Mouse (Mus musculus): ENCODE results near the gene Tesmin. TPM values are rescaled to one million over a fixed set of nuclear protein-coding genes. Genes with fewer than 3 reads are reported as not detected.

Gene Tesmin
- 0.18 and 0.26 TPM in 2 replicates for polyA plus RNA-seq (2016; fragmentation: Nextera tagmentation; extraction: Ambion mirVana)

DNA sequence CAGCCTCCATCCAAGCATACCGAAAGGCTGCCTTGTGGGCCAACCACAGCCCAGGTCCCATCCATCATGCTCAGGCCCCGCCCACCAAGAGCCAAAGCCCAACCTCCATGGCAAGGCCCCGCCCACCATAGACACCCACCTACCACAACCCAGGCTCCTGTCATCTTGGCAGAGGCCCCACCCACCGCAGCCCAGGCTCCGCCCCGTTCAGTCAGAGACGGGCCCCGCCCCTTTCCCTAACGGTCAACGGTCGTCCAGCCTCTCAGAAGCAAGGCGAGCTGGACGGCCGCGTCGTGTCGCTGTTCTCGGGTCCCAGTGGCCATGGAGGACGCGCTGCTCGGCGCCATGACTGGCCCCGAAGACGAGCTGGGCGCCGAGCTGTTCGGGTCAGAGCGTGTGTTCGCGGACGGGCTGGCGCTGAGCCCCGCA lies at the start of gene Tesmin:
Gene Tesmin, plus strand, starts transcription at position 229 of the 429 bp plus-strand sequence.
- H3K27ac ChIP-seq (replicated peaks), result 0 out of 2 replicates have a peak within 1 kb of the TSS, but pooled peaks have one; percentile 25
- no peaks in the 10 kb centered on the region for H3K36me3 ChIP-seq
- H3K9me3 ChIP-seq, result peaks cover 6% of the 10 kb centered on the region; the same call in 1 of the 2 replicates
- H3K4me1 ChIP-seq, result peaks cover 8% of the 10 kb centered on the region; the same call in 1 of the 2 replicates
- peak within 1 kb of the TSS; percentile 43; the same call in 1 of the 2 replicates for H3K9ac ChIP-seq (replicated peaks)
- peaks cover 9% of the 10 kb centered on the region; the same call in 1 of the 2 replicates for H3K27me3 ChIP-seq
- ATAC-seq (ENCODE audit: low FRiP score, low read depth), result peak; percentile 85
- peak within 1 kb of the TSS; percentile 45 for H3K4me3 ChIP-seq
- WGBS, result 2% methylated on average over 32 of the region's 33 CpGs
- H3K4me2 ChIP-seq (replicated peaks), result peak within 1 kb of the TSS; percentile 73

DNA sequence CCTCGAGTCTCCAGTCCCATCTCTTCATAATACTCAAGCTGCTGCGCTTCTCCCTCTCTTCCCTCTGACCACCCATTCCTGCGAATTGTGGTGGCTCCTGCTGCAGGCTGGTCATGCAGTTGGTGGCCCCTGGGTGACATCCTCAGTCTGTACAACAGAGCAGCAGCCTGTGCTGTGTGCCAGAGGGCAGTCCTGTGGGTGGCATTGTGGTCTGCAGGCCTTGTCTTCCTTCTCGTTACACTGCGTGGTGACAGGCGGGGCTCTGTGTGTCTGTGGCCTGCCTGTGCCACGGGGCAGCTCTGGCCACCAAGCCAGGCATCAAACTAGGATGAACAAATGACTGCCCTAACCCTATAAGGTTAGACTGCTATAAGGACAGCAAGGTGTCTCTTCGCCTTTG lies 49.5 kb upstream of the Tesmin start:
- no peak for ATAC-seq (ENCODE audit: low FRiP score, low read depth)
- H3K4me2 ChIP-seq (replicated peaks), result no peak overlapping the region
- 90% methylated on average over 8 of the region's 8 CpGs for WGBS
- H3K4me1 ChIP-seq, result peaks cover 7% of the 10 kb centered on the region
- H3K27ac ChIP-seq (replicated peaks), result no peak overlapping the region
- H3K36me3 ChIP-seq, result no peaks in the 10 kb centered on the region
- no peaks in the 10 kb centered on the region for H3K9me3 ChIP-seq
- no peak overlapping the region for H3K9ac ChIP-seq (replicated peaks)
- H3K27me3 ChIP-seq, result no peaks in the 10 kb centered on the region
- H3K4me3 ChIP-seq, result no peak overlapping the region

DNA sequence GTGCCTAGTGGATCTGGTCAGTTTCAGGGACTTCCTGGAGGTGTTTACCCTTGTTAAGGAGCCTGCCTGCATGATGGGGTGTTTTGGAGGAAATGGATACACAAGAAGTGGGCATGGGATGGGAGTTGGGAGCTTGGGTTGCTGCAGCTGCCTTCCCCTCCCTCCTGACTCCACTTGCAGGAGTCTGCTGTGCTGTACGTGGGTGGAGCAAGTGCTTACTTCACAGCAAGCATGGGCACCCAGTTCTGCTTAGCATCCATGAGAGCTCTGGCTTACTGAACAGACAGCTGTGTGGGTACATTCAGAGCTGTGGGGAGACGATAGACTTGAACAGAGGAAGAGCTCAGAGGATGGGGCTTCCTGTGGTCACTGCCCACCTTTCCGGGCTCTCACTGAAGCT lies 47.6 kb upstream of the Tesmin start:
- no peak overlapping the region for H3K4me2 ChIP-seq (replicated peaks)

DNA sequence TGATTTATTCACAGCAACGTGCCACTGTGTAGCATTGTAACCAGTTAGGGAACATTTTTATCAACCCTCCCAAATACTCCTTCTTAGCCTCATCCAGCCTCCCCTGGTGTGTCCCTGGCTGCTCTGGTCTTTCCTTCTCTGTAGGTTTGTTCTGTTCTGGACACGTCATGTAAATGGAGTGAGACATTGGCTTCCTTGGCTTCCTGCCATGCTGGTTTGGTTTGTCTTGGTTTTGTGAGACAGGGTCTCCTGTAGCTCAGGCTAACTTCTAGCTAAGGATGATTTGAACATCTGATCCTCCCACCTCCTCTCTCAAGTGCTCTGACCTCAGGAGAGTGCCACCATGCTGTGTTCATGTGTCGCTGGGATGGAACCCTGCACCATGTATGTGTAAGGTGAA lies 44.7 kb upstream of the Tesmin start:
- H3K27me3 ChIP-seq, result no peaks in the 10 kb centered on the region
- H3K36me3 ChIP-seq, result no peaks in the 10 kb centered on the region
- no peak overlapping the region for H3K4me3 ChIP-seq
- no peak overlapping the region for H3K4me2 ChIP-seq (replicated peaks)
- H3K9ac ChIP-seq (replicated peaks), result no peak overlapping the region
- no peaks in the 10 kb centered on the region for H3K4me1 ChIP-seq
- no peak overlapping the region for H3K27ac ChIP-seq (replicated peaks)
- WGBS, result 79% methylated on average over 3 of the region's 3 CpGs
- no peak for ATAC-seq (ENCODE audit: low FRiP score, low read depth)
- H3K9me3 ChIP-seq, result peaks cover 6% of the 10 kb centered on the region; the same call in 1 of the 2 replicates

More for the DNA sequence above, 47.6 kb upstream of the Tesmin start:
- H3K9me3 ChIP-seq, result no peaks in the 10 kb centered on the region
- H3K4me3 ChIP-seq, result no peak overlapping the region
- no peak for ATAC-seq (ENCODE audit: low FRiP score, low read depth)
- 79% methylated on average over 3 of the region's 3 CpGs for WGBS
- H3K36me3 ChIP-seq, result no peaks in the 10 kb centered on the region
- no peak overlapping the region for H3K9ac ChIP-seq (replicated peaks)
- H3K27me3 ChIP-seq, result no peaks in the 10 kb centered on the region
- no peaks in the 10 kb centered on the region for H3K4me1 ChIP-seq
- no peak overlapping the region for H3K27ac ChIP-seq (replicated peaks)

DNA sequence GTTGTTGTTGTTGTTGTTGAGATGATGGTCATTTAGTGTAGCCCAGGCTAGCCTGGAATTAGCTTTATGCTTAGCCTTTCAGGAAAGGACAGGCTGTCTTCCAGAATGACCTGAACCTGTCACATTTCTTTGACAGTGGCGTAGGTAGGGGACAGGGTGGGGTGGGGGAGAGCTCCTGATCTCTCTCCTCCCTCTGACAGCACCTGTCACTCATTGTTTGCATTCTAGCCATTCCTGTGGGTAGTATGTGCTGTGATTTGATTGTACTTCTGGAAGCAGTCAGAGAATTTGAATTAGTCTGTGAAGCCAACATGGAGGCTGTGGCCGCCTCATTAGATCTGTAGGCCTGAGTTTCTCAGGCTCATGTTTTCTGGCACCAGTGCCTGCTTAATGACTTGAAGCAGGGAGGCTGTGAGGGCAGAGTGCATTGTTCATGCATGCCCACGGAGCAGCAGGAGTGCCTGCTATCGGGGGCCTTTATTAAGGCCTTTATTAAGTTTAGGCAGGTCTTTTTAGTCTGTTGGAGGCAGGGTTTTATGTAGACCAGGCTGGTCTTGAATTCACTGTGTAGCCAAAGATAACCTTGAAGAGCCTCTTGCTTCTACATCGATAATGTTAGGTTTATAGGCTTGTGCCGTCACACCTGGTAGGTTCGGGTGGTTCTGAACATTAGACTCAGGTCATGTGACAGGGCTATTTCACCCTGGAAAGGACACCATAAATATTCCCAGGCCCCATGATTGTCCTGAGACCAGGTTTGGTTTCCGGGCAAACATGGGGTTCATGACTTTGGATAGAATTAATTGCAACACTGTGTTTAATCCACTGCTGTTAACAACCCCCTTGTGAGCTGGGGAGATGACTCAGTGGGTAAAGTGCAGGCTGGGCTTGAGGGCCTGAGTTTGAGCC lies 43.8 kb upstream of the Tesmin start:
- H3K4me3 ChIP-seq, result no peak overlapping the region
- no peaks in the 10 kb centered on the region for H3K27me3 ChIP-seq
- no peak overlapping the region for H3K27ac ChIP-seq (replicated peaks)
- H3K9ac ChIP-seq (replicated peaks), result no peak overlapping the region
- no peak overlapping the region for H3K4me2 ChIP-seq (replicated peaks)
- 86% methylated on average over 8 of the region's 8 CpGs for WGBS
- ATAC-seq (ENCODE audit: low FRiP score, low read depth), result no peak
- no peaks in the 10 kb centered on the region for H3K4me1 ChIP-seq
- peaks cover 6% of the 10 kb centered on the region; the same call in 1 of the 2 replicates for H3K9me3 ChIP-seq
- H3K36me3 ChIP-seq, result no peaks in the 10 kb centered on the region

DNA sequence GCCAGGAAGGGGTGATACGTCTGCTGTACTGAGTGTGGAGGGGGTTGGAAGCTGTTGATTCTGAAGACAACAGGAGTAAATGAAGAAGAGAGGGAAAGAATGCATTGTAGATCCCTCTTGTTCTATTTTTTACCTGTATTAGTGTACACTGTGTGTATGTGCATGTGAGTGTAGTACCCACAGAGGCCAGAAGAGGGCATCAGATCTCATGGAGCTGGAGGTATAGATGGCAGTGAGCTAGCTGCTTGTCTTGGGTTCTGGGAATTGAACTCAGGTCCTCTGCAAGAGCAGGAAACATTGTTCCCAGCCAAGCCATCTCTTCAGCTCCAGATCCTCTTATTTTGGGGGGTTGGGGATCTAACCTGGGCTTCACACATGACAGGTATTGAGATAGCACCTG lies 40.9 kb upstream of the Tesmin start:
- Histone ChIP-seq H3K27me3 (no peaks in the 10 kb centered on the region), H3K36me3 (no peaks in the 10 kb centered on the region), H3K4me3 (no peak overlapping the region), H3K9ac (replicated peaks) (no peak overlapping the region), H3K4me2 (replicated peaks) (no peak overlapping the region), H3K27ac (replicated peaks) (no peak overlapping the region), H3K9me3 (peaks cover 6% of the 10 kb centered on the region; the same call in 1 of the 2 replicates), H3K4me1 (no peaks in the 10 kb centered on the region)
- ATAC-seq (ENCODE audit: low FRiP score, low read depth), result no peak
- WGBS, result 91% methylated on average over 1 of the region's 1 CpGs

DNA sequence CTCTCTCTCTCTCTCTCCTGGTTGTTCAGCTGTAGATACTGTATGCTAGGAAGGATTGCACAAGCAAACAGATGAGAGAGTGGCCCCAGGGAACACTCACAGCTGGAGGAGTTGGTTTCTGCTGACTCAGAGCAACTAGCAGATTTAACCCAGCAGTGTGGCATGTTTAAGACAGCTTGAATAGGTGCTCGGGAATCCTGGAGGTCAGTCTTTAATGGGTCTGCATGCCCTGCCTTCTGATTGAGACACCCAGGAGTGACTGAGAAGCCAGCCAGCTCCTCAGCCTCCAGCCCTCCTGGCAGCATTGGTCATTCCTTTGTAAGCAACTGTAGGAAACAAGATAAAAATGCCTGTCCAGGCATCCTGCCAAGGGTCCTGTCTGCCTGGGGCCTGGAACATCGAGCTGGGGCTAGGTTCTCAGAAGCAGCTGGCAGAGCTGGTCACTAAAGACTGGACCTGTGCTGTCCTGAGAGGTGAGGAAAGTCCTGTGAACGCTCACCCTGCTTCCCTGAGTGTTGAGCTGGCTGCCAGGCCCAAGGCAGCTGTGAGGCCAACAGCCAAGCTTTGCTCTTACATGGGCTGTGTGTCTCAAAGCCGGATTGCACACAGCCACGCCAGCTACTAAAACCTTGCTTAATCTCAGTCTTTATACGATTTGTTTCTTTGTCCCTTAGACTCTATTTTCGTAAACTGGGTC lies 35.1 kb upstream of the Tesmin start:
- 75% methylated on average over 7 of the region's 7 CpGs for WGBS
- Histone ChIP-seq H3K27ac (replicated peaks) (no peak overlapping the region), H3K9me3 (no peaks in the 10 kb centered on the region), H3K9ac (replicated peaks) (no peak overlapping the region), H3K36me3 (no peaks in the 10 kb centered on the region), H3K27me3 (no peaks in the 10 kb centered on the region), H3K4me3 (no peak overlapping the region), H3K4me1 (no peaks in the 10 kb centered on the region), H3K4me2 (replicated peaks) (no peak overlapping the region)
- no peak for ATAC-seq (ENCODE audit: low FRiP score, low read depth)

DNA sequence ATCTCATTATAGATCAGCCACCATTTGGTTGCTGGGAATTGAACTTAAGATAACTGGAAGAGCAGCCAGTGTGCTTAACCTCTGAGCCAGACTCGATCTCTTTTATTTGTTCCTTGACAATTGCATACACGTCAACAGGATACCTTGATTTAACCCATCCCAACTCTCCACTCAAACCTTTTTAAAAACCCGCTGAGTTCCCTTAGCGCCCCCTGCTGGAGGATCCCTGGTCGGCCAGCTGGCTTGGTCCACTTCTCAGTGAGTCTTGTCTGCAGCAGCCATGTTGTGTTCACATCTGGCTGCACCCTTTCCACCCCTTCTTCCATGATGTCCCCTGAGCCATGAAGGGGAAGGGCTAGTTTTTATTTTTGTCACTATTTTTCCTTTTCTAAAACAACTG lies 33.6 kb upstream of the Tesmin start:
- Histone ChIP-seq H3K4me2 (replicated peaks) (no peak overlapping the region), H3K27me3 (no peaks in the 10 kb centered on the region), H3K27ac (replicated peaks) (no peak overlapping the region), H3K36me3 (no peaks in the 10 kb centered on the region), H3K9ac (replicated peaks) (no peak overlapping the region), H3K9me3 (no peaks in the 10 kb centered on the region), H3K4me3 (no peak overlapping the region), H3K4me1 (no peaks in the 10 kb centered on the region)
- no peak for ATAC-seq (ENCODE audit: low FRiP score, low read depth)
- WGBS, result 64% methylated on average over 5 of the region's 5 CpGs

DNA sequence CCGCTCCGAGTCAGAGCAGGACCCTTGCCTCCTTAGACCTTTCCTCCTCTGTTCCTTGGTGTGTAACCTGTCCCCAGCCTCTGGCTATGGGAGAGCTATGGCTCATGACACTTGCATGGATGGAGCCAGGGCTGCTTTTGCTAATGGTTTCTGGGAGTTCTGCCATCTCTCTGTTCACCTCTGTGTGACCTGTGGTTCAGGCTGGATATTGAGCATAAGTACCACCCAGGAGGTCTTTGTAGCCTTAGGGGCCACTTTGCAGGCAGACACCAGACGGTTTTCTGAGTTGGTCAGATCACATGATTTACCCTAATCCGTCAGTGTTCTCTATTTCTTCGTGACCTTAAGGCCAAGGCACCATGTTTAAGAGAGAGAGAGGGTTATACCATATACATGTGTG lies 32.1 kb upstream of the Tesmin start:
- ATAC-seq (ENCODE audit: low FRiP score, low read depth), result no peak
- WGBS, result 68% methylated on average over 5 of the region's 5 CpGs
- no peaks in the 10 kb centered on the region for H3K4me1 ChIP-seq

DNA sequence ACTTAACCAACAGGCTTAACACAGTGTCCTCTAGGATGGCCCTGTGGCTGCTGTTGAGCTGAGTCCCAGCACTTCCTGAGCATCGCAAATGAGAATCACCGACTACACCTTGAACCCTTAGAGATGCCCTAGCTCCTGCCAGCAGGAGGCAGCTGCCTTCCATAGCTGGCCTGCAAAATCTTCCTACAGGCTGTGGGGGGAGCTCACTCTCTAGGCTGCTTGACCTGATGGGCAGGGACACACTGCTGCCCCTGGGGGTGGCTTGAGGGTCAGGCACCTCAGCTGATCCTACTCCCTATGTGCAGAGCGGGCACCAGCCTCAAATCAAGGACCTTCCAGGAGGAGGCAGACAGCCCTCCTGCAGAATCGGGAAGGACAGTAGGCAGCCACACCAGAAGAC lies 31.0 kb upstream of the Tesmin start:
- no peak overlapping the region for H3K27ac ChIP-seq (replicated peaks)
- no peak for ATAC-seq (ENCODE audit: low FRiP score, low read depth)
- WGBS, result 65% methylated on average over 4 of the region's 4 CpGs

More for the DNA sequence above, 32.1 kb upstream of the Tesmin start:
- no peaks in the 10 kb centered on the region for H3K27me3 ChIP-seq
- H3K4me3 ChIP-seq, result no peak overlapping the region
- H3K4me2 ChIP-seq (replicated peaks), result no peak overlapping the region
- no peaks in the 10 kb centered on the region for H3K36me3 ChIP-seq
- no peaks in the 10 kb centered on the region for H3K9me3 ChIP-seq
- no peak overlapping the region for H3K27ac ChIP-seq (replicated peaks)
- no peak overlapping the region for H3K9ac ChIP-seq (replicated peaks)

DNA sequence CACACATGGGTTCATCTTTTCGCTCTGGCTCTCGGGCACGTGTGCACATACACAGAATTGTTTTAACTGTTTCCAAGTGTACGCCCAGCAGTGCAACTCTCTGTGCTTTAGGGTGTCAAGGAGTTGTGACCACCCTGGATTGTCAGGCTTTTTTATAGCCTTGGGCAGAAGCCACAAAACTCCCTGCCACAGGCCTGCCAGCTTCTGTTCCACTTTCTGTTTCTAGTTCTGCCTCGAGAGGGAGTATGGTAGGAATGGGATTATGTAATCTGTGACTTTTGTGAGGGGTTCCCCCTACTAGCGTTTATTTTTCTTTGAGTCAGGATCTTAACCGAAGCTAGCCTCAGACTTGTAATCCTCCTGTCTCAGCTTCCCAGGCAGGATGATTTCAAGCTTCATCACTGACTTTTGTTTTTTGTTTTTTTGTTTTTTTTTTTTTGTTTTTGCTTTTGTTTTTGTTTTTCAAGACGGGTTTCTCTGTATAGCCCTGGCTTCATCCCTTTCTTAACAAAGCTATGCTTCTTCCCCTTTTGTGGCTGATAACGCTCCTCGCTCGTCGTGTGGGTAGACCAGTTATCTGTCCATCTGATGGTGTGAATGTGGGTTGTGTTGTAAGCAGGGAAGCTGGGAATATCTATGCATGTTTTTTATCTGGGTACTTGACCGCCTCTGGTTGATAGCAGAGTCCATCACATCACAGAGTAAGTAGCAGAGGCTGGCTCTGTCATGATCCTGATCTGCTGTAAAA lies 28.6 kb upstream of the Tesmin start:
- Histone ChIP-seq H3K4me3 (no peak overlapping the region), H3K27me3 (no peaks in the 10 kb centered on the region), H3K9ac (replicated peaks) (no peak overlapping the region), H3K4me2 (replicated peaks) (no peak overlapping the region), H3K4me1 (no peaks in the 10 kb centered on the region), H3K36me3 (no peaks in the 10 kb centered on the region), H3K27ac (replicated peaks) (no peak overlapping the region), H3K9me3 (no peaks in the 10 kb centered on the region)
- 91% methylated on average over 13 of the region's 13 CpGs for WGBS
- no peak for ATAC-seq (ENCODE audit: low FRiP score, low read depth)

More for the DNA sequence above, 31.0 kb upstream of the Tesmin start:
- Histone ChIP-seq H3K36me3 (no peaks in the 10 kb centered on the region), H3K9ac (replicated peaks) (no peak overlapping the region), H3K4me2 (replicated peaks) (no peak overlapping the region), H3K27me3 (no peaks in the 10 kb centered on the region), H3K4me3 (no peak overlapping the region), H3K4me1 (no peaks in the 10 kb centered on the region), H3K9me3 (no peaks in the 10 kb centered on the region)
